Mouse (Mus musculus) mammary gland, adult 2 months (tissue): ENCODE results near the gene Paqr6. TPM values are rescaled to one million over a fixed set of nuclear protein-coding genes. Genes with fewer than 3 reads are reported as not detected.

Source experiments
- polyA plus RNA-seq: library from polyadenylated mRNA; depleted of rRNA; stranded (reverse); fragments of >200 nt; gene quantifications from 2 replicates; pipeline ENCODE4 v1.2.3, GENCODE M21; 2012; ENCODE audit warnings: low replicate concordance; rRNA removed

Gene Paqr6
- polyA plus RNA-seq, result 28.9 and 30.2 TPM in 2 replicates

DNA sequence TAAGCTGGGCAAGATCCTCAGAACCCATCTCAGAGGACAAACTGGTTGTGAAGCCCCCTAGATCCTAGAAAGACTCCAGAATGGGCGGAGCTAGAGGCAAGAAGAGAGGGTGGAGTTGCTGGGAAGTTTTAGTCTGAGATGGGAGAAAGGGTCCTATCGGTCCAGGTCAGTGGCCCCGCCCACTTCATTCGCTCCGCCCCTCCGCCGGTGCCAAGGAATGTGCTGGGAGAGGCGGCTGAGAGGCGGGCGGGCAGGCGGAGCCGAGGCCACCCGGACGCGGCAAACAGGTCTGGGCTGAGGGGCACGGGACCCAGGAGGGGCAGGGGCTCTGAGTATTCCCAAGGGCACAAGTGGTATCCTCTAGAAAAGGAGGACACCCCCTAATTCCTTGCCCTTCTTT, at the start of gene Paqr6:
TSS of gene Paqr6 (plus strand) at position 248 of the 400 bp plus-strand sequence.

DNA sequence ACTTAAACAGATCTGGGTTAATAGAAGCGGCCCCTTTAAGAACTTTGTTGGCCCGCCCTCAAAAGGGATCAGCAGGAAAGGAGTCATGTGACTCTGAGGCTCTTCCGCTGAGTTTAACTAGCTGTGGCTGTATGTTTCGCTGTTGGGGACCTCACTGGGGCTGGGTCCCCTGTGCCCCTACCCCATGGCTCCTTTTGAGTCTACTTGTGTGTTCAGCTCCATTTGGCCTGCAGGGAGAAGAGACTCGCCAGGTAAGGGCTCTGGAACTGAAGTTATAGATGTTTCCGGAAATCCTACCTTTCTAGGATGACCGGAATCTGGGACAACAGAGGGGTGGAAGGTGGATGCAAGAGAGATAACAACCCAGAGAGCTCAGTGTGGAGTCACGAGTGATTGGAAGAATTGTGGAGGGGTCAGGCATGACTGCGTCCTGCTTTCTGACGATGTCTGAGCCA, 39.4 kb upstream of the Paqr6 start, which contains the start of gene Glmp:
TSS of gene Glmp (plus strand) at position 73 of the 455 bp plus-strand sequence.

DNA sequence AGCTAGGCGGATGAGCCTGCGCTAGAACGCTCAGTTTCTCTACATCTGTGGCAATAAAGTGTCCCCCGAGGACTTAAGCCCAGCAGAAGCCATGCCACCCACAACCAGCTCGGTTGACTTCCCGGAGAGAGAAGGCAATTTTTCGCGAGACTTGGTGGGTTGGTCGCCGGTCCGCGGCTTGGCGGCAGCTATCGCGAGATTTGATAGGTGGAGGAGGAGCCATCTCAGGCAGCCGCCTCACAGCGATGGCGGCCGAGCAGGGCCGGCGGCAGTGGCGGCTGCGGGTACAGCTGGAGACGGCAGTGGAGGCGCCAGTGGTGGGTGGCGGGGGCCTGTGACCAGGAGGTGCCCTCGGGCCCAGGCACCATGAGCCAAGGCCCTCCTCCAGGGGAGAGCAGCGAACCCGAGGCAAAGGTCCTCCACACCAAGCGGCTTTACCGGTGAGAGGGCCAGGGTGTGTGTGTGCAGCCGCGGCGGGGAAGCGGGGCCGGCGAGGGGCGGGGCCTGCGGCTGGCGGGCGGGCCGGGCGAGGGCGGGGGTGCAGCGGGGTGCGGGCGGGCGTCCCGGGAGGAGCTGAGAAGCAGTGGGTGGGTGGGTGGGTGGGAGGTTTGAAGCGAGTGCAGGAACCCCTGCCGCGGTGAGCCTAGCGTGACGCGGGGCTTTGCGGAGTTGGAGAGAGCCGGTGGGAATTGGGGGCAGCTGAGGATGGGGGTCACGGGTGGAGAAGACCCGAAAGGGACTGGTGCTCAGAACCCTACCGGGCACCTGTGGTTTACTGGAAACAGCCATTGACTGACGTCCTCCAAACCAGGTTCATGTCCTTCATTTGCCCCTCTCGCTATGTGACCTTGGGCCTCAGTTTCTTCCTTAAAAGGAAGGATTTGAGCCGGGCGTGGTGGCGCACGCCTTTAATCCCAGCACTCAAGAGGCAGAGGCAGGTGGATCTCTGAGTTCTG, 28.0 kb upstream of the Paqr6 start, which contains the start of the genes Tmem79 and Smg5:
TSS of gene Tmem79 (minus strand) at position 91 of the 956 bp plus-strand sequence.
TSS of gene Smg5 (plus strand) at position 203 of the 956 bp plus-strand sequence.

GRCm38 (mm10) chr3:88372643-88373042, 8.3 kb downstream of the Paqr6 start, which contains the start of gene Bglap3:
Gene Bglap3, minus strand, starts transcription at chr3:88372743.

DNA sequence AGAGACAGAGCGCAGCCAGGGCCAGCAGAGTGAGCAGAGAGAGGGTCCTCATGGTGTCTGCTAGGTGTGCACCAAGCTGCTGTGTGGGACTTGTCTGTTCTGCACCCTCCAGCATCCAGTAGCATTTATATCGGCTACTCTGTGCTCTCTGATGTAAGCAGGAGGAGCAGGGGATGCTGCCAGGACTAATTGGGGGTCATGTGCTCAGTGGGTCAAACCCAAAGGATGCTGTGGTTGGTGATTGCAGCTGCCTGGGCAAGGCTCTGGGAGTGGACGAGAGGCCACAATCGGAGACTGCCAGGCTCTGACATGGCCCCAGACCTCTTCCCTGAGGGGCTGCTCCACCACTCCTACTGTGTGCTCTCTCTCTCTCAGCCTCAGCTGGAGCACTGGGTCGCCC, 14.2 kb downstream of the Paqr6 start, which contains the start of gene Bglap2:
TSS of gene Bglap2 (minus strand) at position 101 of the 400 bp plus-strand sequence.

GRCm38 (mm10) chr3:88384364-88384763, 20.0 kb downstream of the Paqr6 start, which contains the start of gene Bglap:
Gene Bglap, minus strand, starts transcription at chr3:88384464.

DNA sequence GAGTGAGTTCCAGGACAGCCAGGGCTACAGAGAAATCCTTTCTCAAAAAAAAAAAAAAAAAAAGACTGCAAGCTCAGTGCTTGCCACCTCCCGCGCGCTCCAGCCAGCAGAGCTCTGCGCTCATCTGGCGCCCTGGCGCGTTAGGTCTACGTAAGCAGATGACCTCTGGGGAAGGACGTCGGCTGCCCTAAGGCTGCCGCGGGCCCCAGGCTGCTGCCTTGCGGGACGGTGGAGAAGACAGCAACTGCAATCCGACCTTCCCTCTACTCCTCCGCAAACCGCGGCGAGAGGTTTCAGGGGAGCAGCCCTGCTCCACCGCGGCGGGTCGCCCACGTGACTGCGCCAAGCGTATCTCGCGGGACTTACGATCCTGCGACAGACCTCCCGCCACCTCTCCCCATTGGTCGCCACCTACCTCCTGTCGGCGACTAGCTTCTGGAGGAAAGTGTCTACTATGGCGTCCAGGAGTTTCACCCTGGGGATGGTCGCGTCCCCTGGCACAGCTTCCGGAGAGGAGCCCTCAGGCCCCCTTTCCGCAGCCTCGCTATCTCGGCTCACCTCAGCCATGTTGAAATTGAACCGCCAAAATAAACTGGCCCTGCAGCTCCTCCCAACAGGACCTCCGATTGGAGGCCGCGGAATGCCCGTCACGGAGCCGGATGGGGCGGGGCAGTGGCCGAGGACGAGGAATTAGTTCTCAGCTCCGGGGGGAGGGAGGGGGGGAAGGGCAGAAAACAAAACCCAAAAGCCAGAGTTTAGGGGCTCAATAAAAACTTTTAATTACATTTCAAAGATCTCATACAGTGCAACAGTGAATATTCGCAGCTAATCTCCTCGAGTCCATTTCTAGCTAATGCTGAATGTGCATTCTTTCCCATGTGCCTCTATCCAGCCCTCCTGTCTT, 45.6 kb downstream of the Paqr6 start, which contains the start of gene Pmf1:
TSS of gene Pmf1 (minus strand) at position 591 of the 904 bp plus-strand sequence.

Other genes starting within 250 kb of the Paqr6 start
- gene Mef2d, start 222.2 kb upstream of the Paqr6 start, polyA plus RNA-seq, result 100 and 138 TPM in 2 replicates
- 2.0 and 2.6 TPM in 2 replicates for gene Rhbg, start 109.9 kb upstream of the Paqr6 start, polyA plus RNA-seq
- gene Gm38392, start 77.4 kb upstream of the Paqr6 start, polyA plus RNA-seq, result 0.19 and 0.33 TPM in 2 replicates
- 1.7 and 6.5 TPM in 2 replicates for gene Tsacc, start 67.6 kb upstream of the Paqr6 start, polyA plus RNA-seq
- 76.3 and 150 TPM in 2 replicates for gene Cct3, start 67.5 kb upstream of the Paqr6 start, polyA plus RNA-seq
- gene Glmp, start 39.6 kb upstream of the Paqr6 start, polyA plus RNA-seq, result 192 and 236 TPM in 2 replicates
- 50.4 and 56.7 TPM in 2 replicates for gene Tmem79, start 28.4 kb upstream of the Paqr6 start, polyA plus RNA-seq
- gene Smg5, start 28.3 kb upstream of the Paqr6 start, polyA plus RNA-seq, result 70.8 and 88.2 TPM in 2 replicates
- 8.9 and 9.9 TPM in 2 replicates for gene Bglap3, start 8.2 kb downstream of the Paqr6 start, polyA plus RNA-seq
- gene Bglap2, start 14.1 kb downstream of the Paqr6 start, polyA plus RNA-seq, result not detected in 2 replicates
- gene Bglap, start 19.9 kb downstream of the Paqr6 start, polyA plus RNA-seq, result 0.55 TPM in 1 of 2 replicates, not detected in the other
- 50.2 and 72.9 TPM in 2 replicates for gene Pmf1, start 45.7 kb downstream of the Paqr6 start, polyA plus RNA-seq
- gene Slc25a44, start 60.6 kb downstream of the Paqr6 start, polyA plus RNA-seq, result 49.5 and 78.7 TPM in 2 replicates
- gene Sema4a, start 96.6 kb downstream of the Paqr6 start, polyA plus RNA-seq, result 118 and 144 TPM in 2 replicates
- 226 and 360 TPM in 2 replicates for gene Lmna, start 145.4 kb downstream of the Paqr6 start, polyA plus RNA-seq
- gene Mex3a, start 167.8 kb downstream of the Paqr6 start, polyA plus RNA-seq, result 2.5 and 3.5 TPM in 2 replicates
- gene Rab25, start 183.7 kb downstream of the Paqr6 start, polyA plus RNA-seq, result 37.9 TPM in 2 replicates
- 121 and 137 TPM in 2 replicates for gene Lamtor2, start 188.5 kb downstream of the Paqr6 start, polyA plus RNA-seq
- 65.3 and 82.9 TPM in 2 replicates for gene Ubqln4, start 189.2 kb downstream of the Paqr6 start, polyA plus RNA-seq
- 135 and 181 TPM in 2 replicates for gene Ssr2, start 211.3 kb downstream of the Paqr6 start, polyA plus RNA-seq
- gene Arhgef2, start 241.4 kb downstream of the Paqr6 start, polyA plus RNA-seq, result 79.4 and 105 TPM in 2 replicates